Mouse (Mus musculus) CH12.LX (cell line): Measurements from ENCODE around the gene Tectb. TPM values are rescaled to one million over a fixed set of nuclear protein-coding genes. Genes with fewer than 3 reads are reported as not detected.

Experiments
- DNase-seq: peaks from one replicate; pipeline ENCODE4 v3.0.0-alpha.2; 2013; ENCODE audit errors: extremely low read depth
- H3K27ac ChIP-seq: 2 replicates; pipeline ENCODE4 v1.5.1; 2012; ENCODE audit warnings: low read depth, mild to moderate bottlenecking, control low read depth, moderate library complexity; ENCODE audit not compliant: insufficient read depth
- H3K27me3 ChIP-seq: replicated peaks from 2 replicates; pipeline ENCODE3; 2012; ENCODE audit warnings: inconsistent platforms
- H3K36me3 ChIP-seq, 2 experiments: replicated peaks in 1 of 2; 2 replicates each; pipeline versions ENCODE3 to v1.6.1; 2012; ENCODE audit warnings: inconsistent platforms in 1 of 2, low read length in 1 of 2, mild to moderate bottlenecking in 1 of 2, mixed read lengths in 1 of 2, moderate library complexity in 1 of 2; ENCODE audit not compliant: control insufficient read depth in 1 of 2, insufficient read depth in 1 of 2
- H3K4me1 ChIP-seq, 2 experiments: 2 replicates each; pipeline ENCODE4 v1.6.1; 2012; ENCODE audit warnings: inconsistent platforms in 1 of 2, moderate library complexity in 1 of 2; ENCODE audit not compliant: insufficient read depth in 2 of 2, control insufficient read depth in 1 of 2
- H3K4me2 ChIP-seq: 2 replicates; pipeline ENCODE4 v1.6.1; 2012; ENCODE audit warnings: low read depth, mild to moderate bottlenecking, control low read depth; ENCODE audit not compliant: poor library complexity, insufficient read depth, severe bottlenecking
- H3K4me3 ChIP-seq, 3 experiments: fragments of 150-350 bp in 1 of 3; sonication (generic) in 1 of 3; replicated peaks in 1 of 3; 2 replicates each; pipeline versions ENCODE3 to v1.5.1; 2011 to 2012; ENCODE audit warnings: low read depth in 2 of 3, low read length in 2 of 3, mild to moderate bottlenecking in 2 of 3, moderate library complexity in 2 of 3, control low read depth in 1 of 3, improper control_type of control experiment in 1 of 3, inconsistent platforms in 1 of 3, mixed read lengths in 1 of 3; ENCODE audit not compliant: poor library complexity in 1 of 3
- H3K79me2 ChIP-seq: replicated peaks from 2 replicates; pipeline ENCODE4 v1.6.1; 2012; ENCODE audit warnings: mild to moderate bottlenecking, moderate library complexity; ENCODE audit not compliant: control insufficient read depth, poor library complexity, insufficient read depth, severe bottlenecking; ENCODE audit errors: extremely low read depth
- H3K9ac ChIP-seq: 2 replicates; pipeline ENCODE4 v1.6.1; 2012; ENCODE audit warnings: low read depth, mild to moderate bottlenecking, control low read depth, moderate library complexity; ENCODE audit not compliant: insufficient read depth
- H3K9me3 ChIP-seq: replicated peaks from 2 replicates; pipeline ENCODE3; 2012; ENCODE audit warnings: low read length, inconsistent platforms, mixed read lengths
- BHLHE40 ChIP-seq: IDR thresholded peaks from 2 replicates; pipeline ENCODE4 v1.6.1; 2011; ENCODE audit warnings: mild to moderate bottlenecking, low read depth, low read length, improper control_type of control experiment
- CHD2 ChIP-seq: IDR thresholded peaks from 2 replicates; pipeline ENCODE4 v1.6.1; 2011; ENCODE audit warnings: low read length, improper control_type of control experiment
- CTCF ChIP-seq, 2 experiments: IDR thresholded peaks in 1 of 2; conservative IDR thresholded peaks in 1 of 2; 2 replicates each; pipeline ENCODE4 v1.5.1; 2011 to 2012; ENCODE audit warnings: low read depth in 2 of 2, low read length in 2 of 2, improper control_type of control experiment in 1 of 2, inconsistent platforms in 1 of 2, mild to moderate bottlenecking in 1 of 2, moderate library complexity in 1 of 2
- E2F4 ChIP-seq: IDR thresholded peaks from 2 replicates; pipeline ENCODE4 v1.6.1; 2011; ENCODE audit warnings: low read depth, low read length, improper control_type of control experiment; ENCODE audit not compliant: insufficient replicate concordance
- ELF1 ChIP-seq: IDR thresholded peaks from 2 replicates; pipeline ENCODE4 v1.6.1; 2014; ENCODE audit warnings: low read depth, mild to moderate bottlenecking, inconsistent platforms, low read length, improper control_type of control experiment
- ETS1 ChIP-seq: conservative IDR thresholded peaks from 2 replicates; pipeline ENCODE4 v1.6.1; 2012; ENCODE audit warnings: low read depth, mild to moderate bottlenecking, inconsistent platforms, low read length, improper control_type of control experiment, moderate library complexity
- JUN ChIP-seq: IDR thresholded peaks from 2 replicates; pipeline ENCODE4 v1.6.1; 2011; ENCODE audit warnings: low read depth, mild to moderate bottlenecking, low read length, improper control_type of control experiment, moderate library complexity; ENCODE audit not compliant: insufficient read depth
- JUND ChIP-seq: conservative IDR thresholded peaks from 2 replicates; pipeline ENCODE4 v1.6.1; 2011; ENCODE audit warnings: low read depth, low read length, improper control_type of control experiment
- KAT2A ChIP-seq: IDR thresholded peaks from 2 replicates; pipeline ENCODE4 v1.6.1; 2012; ENCODE audit warnings: low read length, improper control_type of control experiment, inconsistent platforms; ENCODE audit not compliant: insufficient replicate concordance
- MAFK ChIP-seq: IDR thresholded peaks from 2 replicates; pipeline ENCODE4 v1.6.1; 2011; ENCODE audit warnings: low read length, improper control_type of control experiment; ENCODE audit not compliant: insufficient replicate concordance
- MAX ChIP-seq: IDR thresholded peaks from 2 replicates; pipeline ENCODE4 v1.6.1; 2011; ENCODE audit warnings: low read length, improper control_type of control experiment
- MAZ ChIP-seq: IDR thresholded peaks from 2 replicates; pipeline ENCODE4 v1.6.1; 2012; ENCODE audit warnings: low read depth, mild to moderate bottlenecking, inconsistent platforms, low read length, improper control_type of control experiment, moderate library complexity
- MEF2A ChIP-seq: IDR thresholded peaks from 2 replicates; pipeline ENCODE4 v1.6.1; 2014; ENCODE audit warnings: low read depth, mild to moderate bottlenecking, inconsistent platforms, low read length, improper control_type of control experiment, borderline replicate concordance
- MXI1 ChIP-seq: IDR thresholded peaks from 2 replicates; pipeline ENCODE4 v1.6.1; 2011; ENCODE audit warnings: mild to moderate bottlenecking, low read depth, low read length, improper control_type of control experiment
- MYC ChIP-seq: IDR thresholded peaks from 2 replicates; pipeline ENCODE4 v1.6.1; 2011; ENCODE audit warnings: low read depth, mild to moderate bottlenecking, improper control_type of control experiment, low read length
- NELFE ChIP-seq: IDR thresholded peaks from 2 replicates; pipeline ENCODE4 v1.6.1; 2011; ENCODE audit warnings: low read depth, low read length, improper control_type of control experiment
- NRF1 ChIP-seq: IDR thresholded peaks from 2 replicates; pipeline ENCODE4 v1.6.1; 2014; ENCODE audit warnings: low read depth, mild to moderate bottlenecking, inconsistent platforms, low read length, improper control_type of control experiment, moderate library complexity
- POLR2A ChIP-seq: IDR thresholded peaks from 2 replicates; pipeline ENCODE4 v1.6.1; 2011; ENCODE audit warnings: low read depth, mild to moderate bottlenecking, improper control_type of control experiment, low read length
- POLR2AphosphoS2 ChIP-seq: IDR thresholded peaks from 2 replicates; pipeline ENCODE4 v1.6.1; 2011; ENCODE audit warnings: low read depth, low read length, improper control_type of control experiment
- RAD21 ChIP-seq: IDR thresholded peaks from 2 replicates; pipeline ENCODE4 v1.6.1; 2011; ENCODE audit warnings: low read depth, mild to moderate bottlenecking, low read length, improper control_type of control experiment, moderate library complexity
- RCOR1 ChIP-seq: conservative IDR thresholded peaks from 2 replicates; pipeline ENCODE4 v1.6.1; 2012; ENCODE audit warnings: low read depth, mild to moderate bottlenecking, inconsistent platforms, low read length, improper control_type of control experiment
- SIN3A ChIP-seq: IDR thresholded peaks from 2 replicates; pipeline ENCODE4 v1.6.1; 2012; ENCODE audit warnings: low read length, improper control_type of control experiment, inconsistent platforms
- SMC3 ChIP-seq: IDR thresholded peaks from 2 replicates; pipeline ENCODE4 v1.6.1; 2011; ENCODE audit warnings: low read depth, low read length, improper control_type of control experiment
- TBP ChIP-seq: conservative IDR thresholded peaks from 2 replicates; pipeline ENCODE4 v1.6.1; 2011; ENCODE audit warnings: low read depth, low read length, improper control_type of control experiment
- USF1 ChIP-seq: IDR thresholded peaks from 2 replicates; pipeline ENCODE4 v1.6.1; 2014; ENCODE audit warnings: low read depth, mild to moderate bottlenecking, inconsistent platforms, low read length, improper control_type of control experiment
- dilution Hi-C: fragments of 300-500 bp; cut with MboI; formaldehyde crosslinking; loops from 2 replicates; pipeline ENCODE4 v1.14.3; 2020; ENCODE audit warnings: low sequenced_read_pairs; ENCODE audit not compliant: extremely low pct_unique_long_range_greater_than_20kb, extremely low pct_ligation_motif_present
- in situ Hi-C: fragments of 300-500 bp; cut with MboI; formaldehyde crosslinking; loops from 3 replicates; pipeline ENCODE4 v1.14.3; 2019; ENCODE audit warnings: low sequenced_read_pairs, low pct_ligation_motif_present, low pct_unique_long_range_greater_than_20kb, mixed read lengths
- polyA plus RNA-seq: library from polyadenylated mRNA; unstranded; fragments of >175 nt; gene quantifications from 2 replicates; pipeline ENCODE4 v1.2.1, GENCODE M21; 2012; ENCODE audit warnings: low read depth; ENCODE audit not compliant: insufficient read length
- total RNA-seq, 2 experiments: library from RNA; depleted of rRNA; stranded (reverse); fragments of 300-350 nt in 1 of 2; fragments of >200 nt in 1 of 2; gene quantifications; 2 replicates each; pipeline ENCODE4 v1.2.3; 2012 to 2014

Tectb gene
- total and polyA plus RNA-seq, 3 experiments: not detected

- H3K79me2 ChIP-seq: no peaks in the 10 kb centered on the region
- dilution Hi-C loops: no loop called here
- H3K4me2 ChIP-seq: no peak overlapping the region
These were observed 36.8 kb downstream of the Tectb start for GRCm38 (mm10) chr19:55217365-55217764.

GRCm38 (mm10) chr19:55218192-55218739 is 37.7 kb downstream of the Tectb start:
- Histone ChIP-seq H3K27me3 (no peaks in the 10 kb centered on the region), H3K27ac (no peak overlapping the region), H3K4me2 (peak overlapping the region; percentile 68; the same call in 1 of the 2 replicates), H3K4me3 (peak overlapping the region; percentile 48 to 58 (median 56)), H3K9ac (no peak overlapping the region), H3K9me3 (no peaks in the 10 kb centered on the region), H3K36me3 (no peaks in the 10 kb centered on the region), H3K4me1 (peaks cover 19 to 45% of the 10 kb centered on the region in 2 experiments), H3K79me2 (no peaks in the 10 kb centered on the region)
- dilution Hi-C loops: no loop called here
- TF ChIP-seq SIN3A (0 out of 2 replicates have a peak, but pooled peaks have one; percentile 29), MAFK (peak; percentile 27; the same call in 1 of the 2 replicates), ELF1 (peak; percentile 43; the same call in 1 of the 2 replicates), NRF1 (peak; percentile 73), CTCF (conservative IDR thresholded peaks at IDR 0.05 in 1 of 2, IDR thresholded peaks at IDR 0.05 in 1 of 2; ENCODE audit: low read depth in 2 of 2, low read length in 2 of 2) (peak; percentile 81 to 96), BHLHE40 (peak; percentile 2; the same call in 1 of the 2 replicates), MAZ (0 out of 2 replicates have a peak, but pooled peaks have one; percentile 50), E2F4 (no peak), RAD21 (peak; percentile 65), MXI1 (0 out of 2 replicates have a peak, but pooled peaks have one; percentile 54), MAX (peak; percentile 52; the same call in 1 of the 2 replicates), SMC3 (peak; percentile 76), POLR2AphosphoS2 (no peak), USF1 (no peak), JUND (no peak), ETS1 (no peak), MYC (0 out of 2 replicates have a peak, but pooled peaks have one; percentile 31), NELFE (peak; percentile 60; the same call in 1 of the 2 replicates)
- in situ Hi-C loops: no loop called here
- DNase-seq: peak; percentile 86

More at GRCm38 (mm10) chr19:55217365-55217764, 36.8 kb downstream of the Tectb start:
- Histone ChIP-seq H3K27me3 (no peaks in the 10 kb centered on the region), H3K9me3 (no peaks in the 10 kb centered on the region), H3K4me3 (no peak overlapping the region), H3K27ac (no peak overlapping the region), H3K9ac (no peak overlapping the region), H3K36me3 (no peaks in the 10 kb centered on the region), H3K4me1 (peaks cover 19 to 45% of the 10 kb centered on the region in 2 experiments)
- TF ChIP-seq POLR2A (no peak), RCOR1 (no peak), BHLHE40 (no peak), NELFE (no peak), CTCF (conservative IDR thresholded peaks at IDR 0.05 in 1 of 2, IDR thresholded peaks at IDR 0.05 in 1 of 2; ENCODE audit: low read depth in 2 of 2, low read length in 2 of 2) (no peak), ETS1 (no peak), TBP (no peak), JUND (no peak), CHD2 (no peak), MXI1 (no peak), MEF2A (no peak), SMC3 (no peak), RAD21 (no peak), POLR2AphosphoS2 (no peak), ELF1 (no peak), KAT2A (no peak), JUN (no peak)
- DNase-seq: no peak
- in situ Hi-C loops: no loop called here
